Mouse (Mus musculus): ENCODE data around the gene Ncln. TPM values are rescaled to one million over a fixed set of nuclear protein-coding genes. Genes with fewer than 3 reads are reported as not detected.

The Ncln gene
- polyA plus RNA-seq, 1 experiment from 2014 or later: 51.8 TPM

DNA sequence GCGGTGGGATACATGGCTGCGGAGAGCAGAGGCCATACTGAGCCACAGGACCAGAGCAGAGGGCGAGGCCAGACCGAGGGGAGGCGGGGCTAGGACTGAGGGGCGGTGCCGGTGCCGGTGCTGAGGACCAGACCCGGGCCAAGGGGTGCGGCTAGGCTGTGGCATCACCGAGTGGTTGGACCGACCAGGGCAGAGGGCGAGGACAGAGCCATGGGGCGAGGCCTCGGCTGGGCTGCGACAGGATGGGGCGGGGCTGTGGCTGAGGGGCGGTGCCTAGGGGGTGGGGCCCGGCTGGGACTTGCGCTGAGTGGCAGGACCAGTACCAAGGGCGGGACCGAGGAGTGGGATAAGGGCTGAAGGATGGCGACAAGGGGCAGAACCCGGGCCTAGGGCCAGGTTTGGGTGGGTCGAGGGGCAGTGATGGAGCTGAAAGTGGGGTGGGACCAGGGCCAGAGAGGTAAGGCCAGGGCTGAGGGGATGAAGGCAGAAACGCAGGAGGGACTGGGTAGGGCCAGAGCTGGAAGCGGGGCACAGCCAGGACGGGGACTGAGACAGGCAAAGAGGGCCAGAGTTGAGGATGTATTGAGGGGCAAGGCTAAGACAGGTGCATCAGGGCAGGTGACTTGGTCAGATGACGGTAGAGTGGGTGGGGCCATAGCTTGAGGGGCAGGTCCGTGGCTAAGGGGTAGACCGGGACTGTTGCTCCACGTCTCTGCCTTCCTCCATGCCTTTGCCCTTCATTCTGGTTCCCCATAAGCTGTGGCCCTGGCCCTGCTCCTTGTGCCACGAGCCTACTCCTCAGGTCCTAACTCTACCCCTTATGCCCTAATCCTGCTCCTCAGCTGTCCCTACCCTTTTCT lies 31.6 kb downstream of the Ncln start:
- H3K9ac ChIP-seq (replicated peaks; ENCODE audit: low read length): no peak overlapping the region
- H3K4me3 ChIP-seq (replicated peaks; ENCODE audit: low read depth, low read length): peak overlapping the region; percentile 28
- H3K9me3 ChIP-seq (ENCODE audit: control insufficient read depth, low read length): no peaks in the 10 kb centered on the region
- H3K27ac ChIP-seq (replicated peaks; ENCODE audit: low read depth, low read length): no peak overlapping the region
- H3K36me3 ChIP-seq (ENCODE audit: control insufficient read depth, insufficient read depth, low read length): peaks cover 65% of the 10 kb centered on the region
- peaks cover 7% of the 10 kb centered on the region; the same call in 1 of the 2 replicates for H3K4me1 ChIP-seq (ENCODE audit: control insufficient read depth, insufficient read depth, low read length)
- DNase-seq: peak; percentile 67
- WGBS: 4% methylated on average over 33 of the region's 33 CpGs
- H3K27me3 ChIP-seq (ENCODE audit: control insufficient read depth, insufficient read depth, low read length): peaks cover 37% of the 10 kb centered on the region
- ATAC-seq (ENCODE audit: low FRiP score, low TSS enrichment): peak; percentile 62
- H3K4me2 ChIP-seq (ENCODE audit: low read length): peak overlapping the region; percentile 48

DNA sequence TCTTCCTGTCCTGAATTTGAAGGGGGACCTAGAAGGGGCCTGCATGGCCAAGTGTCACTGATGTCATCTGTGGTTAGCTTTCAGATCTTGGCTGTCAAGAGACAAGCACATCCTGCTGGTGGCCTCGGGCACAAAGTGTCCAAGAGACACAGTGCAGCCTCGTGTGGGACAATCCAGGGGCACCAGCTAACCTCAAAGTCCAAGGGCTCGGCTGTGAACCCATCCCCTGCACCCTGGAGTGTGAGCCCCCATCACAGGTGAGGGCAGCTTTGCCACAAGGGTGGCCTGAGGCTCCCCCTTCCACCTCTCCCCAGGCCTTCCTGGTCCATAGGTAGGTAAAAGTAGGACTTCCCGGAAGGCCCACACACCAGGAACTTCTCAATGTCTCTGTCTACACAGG lies 32.7 kb downstream of the Ncln start:
- WGBS: 67% methylated on average over 4 of the region's 4 CpGs
- no peak overlapping the region for H3K9ac ChIP-seq (replicated peaks; ENCODE audit: low read length)
- H3K9me3 ChIP-seq (ENCODE audit: control insufficient read depth, low read length): no peaks in the 10 kb centered on the region
- H3K4me2 ChIP-seq (ENCODE audit: low read length): no peak overlapping the region
- no peak overlapping the region for H3K4me3 ChIP-seq (replicated peaks; ENCODE audit: low read depth, low read length)
- ATAC-seq (ENCODE audit: low FRiP score, low TSS enrichment): no peak
- H3K27me3 ChIP-seq (ENCODE audit: control insufficient read depth, insufficient read depth, low read length): peaks cover 37% of the 10 kb centered on the region
- DNase-seq: peak; percentile 9
- H3K36me3 ChIP-seq (ENCODE audit: control insufficient read depth, insufficient read depth, low read length): peaks cover 58% of the 10 kb centered on the region
- peaks cover 7% of the 10 kb centered on the region; the same call in 1 of the 2 replicates for H3K4me1 ChIP-seq (ENCODE audit: control insufficient read depth, insufficient read depth, low read length)
- no peak overlapping the region for H3K27ac ChIP-seq (replicated peaks; ENCODE audit: low read depth, low read length)

- WGBS: 82% methylated on average over 7 of the region's 7 CpGs
- Histone ChIP-seq H3K9me3 (ENCODE audit: control insufficient read depth, low read length) (no peaks in the 10 kb centered on the region), H3K27ac (replicated peaks; ENCODE audit: low read depth, low read length) (no peak overlapping the region), H3K36me3 (ENCODE audit: control insufficient read depth, insufficient read depth, low read length) (peaks cover 52% of the 10 kb centered on the region), H3K4me3 (replicated peaks; ENCODE audit: low read depth, low read length) (no peak overlapping the region), H3K4me2 (ENCODE audit: low read length) (no peak overlapping the region), H3K4me1 (ENCODE audit: control insufficient read depth, insufficient read depth, low read length) (peaks cover 7% of the 10 kb centered on the region; the same call in 1 of the 2 replicates), H3K27me3 (ENCODE audit: control insufficient read depth, insufficient read depth, low read length) (peaks cover 37% of the 10 kb centered on the region), H3K9ac (replicated peaks; ENCODE audit: low read length) (no peak overlapping the region)
- no peak for DNase-seq
- ATAC-seq (ENCODE audit: low FRiP score, low TSS enrichment): no peak
Measured at GRCm38 (mm10) chr10:81462917-81463316, 33.3 kb downstream of the Ncln start.

DNA sequence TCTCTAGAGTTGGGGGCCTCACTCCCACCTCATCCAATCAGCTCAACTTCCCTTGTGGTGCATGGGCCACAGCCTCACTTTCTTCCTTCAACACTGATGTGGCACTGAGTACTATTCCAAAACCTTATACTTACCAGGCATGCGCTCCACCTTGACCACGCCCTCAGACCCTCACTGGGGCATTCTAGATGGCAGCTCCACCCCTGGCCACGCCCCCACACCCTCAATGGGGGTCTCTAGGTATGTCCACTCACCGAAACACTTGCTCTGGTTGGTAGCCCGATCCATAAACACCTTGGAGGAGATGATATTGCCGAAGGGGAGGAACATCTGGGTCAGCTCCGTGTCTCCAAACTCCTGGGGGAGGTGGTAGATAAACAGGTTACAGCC lies 33.8 kb downstream of the Ncln start:
- peaks cover 7% of the 10 kb centered on the region; the same call in 1 of the 2 replicates for H3K4me1 ChIP-seq (ENCODE audit: control insufficient read depth, insufficient read depth, low read length)

GRCm38 (mm10) chr10:81461673-81462414 lies 34.3 kb downstream of the Ncln start:
- no peak overlapping the region for H3K4me2 ChIP-seq (ENCODE audit: low read length)
- DNase-seq (no peak), ATAC-seq (ENCODE audit: low FRiP score, low TSS enrichment) (no peak)
- H3K9me3 ChIP-seq (ENCODE audit: control insufficient read depth, low read length): no peaks in the 10 kb centered on the region
- peaks cover 41% of the 10 kb centered on the region for H3K36me3 ChIP-seq (ENCODE audit: control insufficient read depth, insufficient read depth, low read length)
- H3K4me3 ChIP-seq (replicated peaks; ENCODE audit: low read depth, low read length): no peak overlapping the region
- no peak overlapping the region for H3K27ac ChIP-seq (replicated peaks; ENCODE audit: low read depth, low read length)
- H3K27me3 ChIP-seq (ENCODE audit: control insufficient read depth, insufficient read depth, low read length): peaks cover 37% of the 10 kb centered on the region
- H3K4me1 ChIP-seq (ENCODE audit: control insufficient read depth, insufficient read depth, low read length): peaks cover 7% of the 10 kb centered on the region; the same call in 1 of the 2 replicates
- H3K9ac ChIP-seq (replicated peaks; ENCODE audit: low read length): no peak overlapping the region
- 14% methylated on average over 16 of the region's 16 CpGs for WGBS

More for the DNA sequence above, 33.8 kb downstream of the Ncln start:
- DNase-seq (no peak), ATAC-seq (ENCODE audit: low FRiP score, low TSS enrichment) (no peak)
- WGBS: 49% methylated on average over 7 of the region's 7 CpGs
- Histone ChIP-seq H3K27ac (replicated peaks; ENCODE audit: low read depth, low read length) (no peak overlapping the region), H3K27me3 (ENCODE audit: control insufficient read depth, insufficient read depth, low read length) (peaks cover 37% of the 10 kb centered on the region), H3K4me3 (replicated peaks; ENCODE audit: low read depth, low read length) (no peak overlapping the region), H3K36me3 (ENCODE audit: control insufficient read depth, insufficient read depth, low read length) (peaks cover 47% of the 10 kb centered on the region), H3K9me3 (ENCODE audit: control insufficient read depth, low read length) (no peaks in the 10 kb centered on the region), H3K9ac (replicated peaks; ENCODE audit: low read length) (no peak overlapping the region), H3K4me2 (ENCODE audit: low read length) (no peak overlapping the region)

- Histone ChIP-seq H3K36me3 (ENCODE audit: control insufficient read depth, insufficient read depth, low read length) (peaks cover 33% of the 10 kb centered on the region), H3K4me1 (ENCODE audit: control insufficient read depth, insufficient read depth, low read length) (peaks cover 7% of the 10 kb centered on the region; the same call in 1 of the 2 replicates), H3K9me3 (ENCODE audit: control insufficient read depth, low read length) (no peaks in the 10 kb centered on the region), H3K27ac (replicated peaks; ENCODE audit: low read depth, low read length) (no peak overlapping the region), H3K9ac (replicated peaks; ENCODE audit: low read length) (no peak overlapping the region), H3K27me3 (ENCODE audit: control insufficient read depth, insufficient read depth, low read length) (peaks cover 37% of the 10 kb centered on the region), H3K4me2 (ENCODE audit: low read length) (no peak overlapping the region), H3K4me3 (replicated peaks; ENCODE audit: low read depth, low read length) (no peak overlapping the region)
- ATAC-seq (ENCODE audit: low FRiP score, low TSS enrichment) (no peak), DNase-seq (no peak)
- 36% methylated on average over 11 of the region's 11 CpGs for WGBS
Measured at GRCm38 (mm10) chr10:81460951-81461350, 35.2 kb downstream of the Ncln start.

GRCm38 (mm10) chr10:81460471-81460870 lies 35.7 kb downstream of the Ncln start:
- 26% methylated on average over 20 of the region's 20 CpGs for WGBS
- no peak overlapping the region for H3K4me2 ChIP-seq (ENCODE audit: low read length)
- ATAC-seq (ENCODE audit: low FRiP score, low TSS enrichment): no peak
- H3K4me3 ChIP-seq (replicated peaks; ENCODE audit: low read depth, low read length): no peak overlapping the region
- DNase-seq: no peak
- peaks cover 28% of the 10 kb centered on the region for H3K36me3 ChIP-seq (ENCODE audit: control insufficient read depth, insufficient read depth, low read length)
- peaks cover 7% of the 10 kb centered on the region; the same call in 1 of the 2 replicates for H3K4me1 ChIP-seq (ENCODE audit: control insufficient read depth, insufficient read depth, low read length)
- H3K27ac ChIP-seq (replicated peaks; ENCODE audit: low read depth, low read length): no peak overlapping the region
- H3K9me3 ChIP-seq (ENCODE audit: control insufficient read depth, low read length): no peaks in the 10 kb centered on the region
- H3K27me3 ChIP-seq (ENCODE audit: control insufficient read depth, insufficient read depth, low read length): peaks cover 37% of the 10 kb centered on the region
- no peak overlapping the region for H3K9ac ChIP-seq (replicated peaks; ENCODE audit: low read length)

- peaks cover 41% of the 10 kb centered on the region for H3K27me3 ChIP-seq (ENCODE audit: control insufficient read depth, insufficient read depth, low read length)
- H3K9ac ChIP-seq (replicated peaks; ENCODE audit: low read length): no peak overlapping the region
- no peaks in the 10 kb centered on the region for H3K9me3 ChIP-seq (ENCODE audit: control insufficient read depth, low read length)
- peaks cover 1% of the 10 kb centered on the region; the same call in 1 of the 2 replicates for H3K4me1 ChIP-seq (ENCODE audit: control insufficient read depth, insufficient read depth, low read length)
- ATAC-seq (ENCODE audit: low FRiP score, low TSS enrichment) (no peak), DNase-seq (no peak)
- H3K4me2 ChIP-seq (ENCODE audit: low read length): no peak overlapping the region
- no peak overlapping the region for H3K27ac ChIP-seq (replicated peaks; ENCODE audit: low read depth, low read length)
- H3K4me3 ChIP-seq (replicated peaks; ENCODE audit: low read depth, low read length): no peak overlapping the region
- peaks cover 26% of the 10 kb centered on the region for H3K36me3 ChIP-seq (ENCODE audit: control insufficient read depth, insufficient read depth, low read length)
- 73% methylated on average over 21 of the region's 21 CpGs for WGBS
Measured at GRCm38 (mm10) chr10:81459399-81459798, 36.8 kb downstream of the Ncln start.
